Mouse (Mus musculus) lung, adult 18-20 months (tissue): ENCODE data around the gene Hist2h2ac.
A peak's percentile ranks its signal among the peaks of the same experiment; 100 is the strongest.
"Not testable (repeated sequence)": the region's sequence is repeated elsewhere in the genome, so short reads cannot be mapped to it uniquely, and the experiment has no call there.

ENCODE experiments used
- DNase-seq, 2 experiments: peaks; one replicate each; pipeline ENCODE4 v3.0.0; 2022; ENCODE audit warnings: mixed read lengths in 2 of 2

Hist2h2ac gene

GRCm38 (mm10) chr3:96226695-96227648 is 6.3 kb upstream of the Hist2h2ac start:
- peak in 1 of 2 experiments; percentile 41 for DNase-seq

GRCm38 (mm10) chr3:96225421-96225820 is 4.7 kb upstream of the Hist2h2ac start:
- DNase-seq, result no peak

- DNase-seq, result no peak
Observed at GRCm38 (mm10) chr3:96222774-96223173, 2.1 kb upstream of the Hist2h2ac start.

GRCm38 (mm10) chr3:96221640-96222038 is 959 bp upstream of the Hist2h2ac start:
- DNase-seq, result no peak

GRCm38 (mm10) chr3:96220131-96220764 is 432 bp downstream of the Hist2h2ac start:
- not testable (repeated sequence) for DNase-seq

GRCm38 (mm10) chr3:96219661-96220130 is 984 bp downstream of the Hist2h2ac start, which contains the start of the genes Bola1 and Hist2h2ab:
Gene Bola1 (minus strand): TSS chr3:96219709.
Gene Hist2h2ab (plus strand): TSS chr3:96219865.
- peak; percentile 73 to 76 for DNase-seq

- DNase-seq, result peak; percentile 37 to 49
Observed at GRCm38 (mm10) chr3:96219191-96219641, 1.5 kb downstream of the Hist2h2ac start.

GRCm38 (mm10) chr3:96209242-96209641 is 11.4 kb downstream of the Hist2h2ac start:
- DNase-seq, result no peak

- DNase-seq, result no peak
Observed at GRCm38 (mm10) chr3:96207819-96208218, 12.9 kb downstream of the Hist2h2ac start.

- no peak for DNase-seq
Observed at GRCm38 (mm10) chr3:96199731-96200130, 20.9 kb downstream of the Hist2h2ac start.

- not testable (repeated sequence) for DNase-seq
Observed at GRCm38 (mm10) chr3:96198601-96199251, 22.0 kb downstream of the Hist2h2ac start.

- peak in 1 of 2 experiments; percentile 44 for DNase-seq
Observed at GRCm38 (mm10) chr3:96198181-96198580, 22.5 kb downstream of the Hist2h2ac start.

- peak; percentile 92 to 93 for DNase-seq
Observed at GRCm38 (mm10) chr3:96197129-96197749, 23.4 kb downstream of the Hist2h2ac start.

GRCm38 (mm10) chr3:96196437-96197128 is 24.1 kb downstream of the Hist2h2ac start:
- DNase-seq, result no peak

GRCm38 (mm10) chr3:96195616-96196313 is 24.9 kb downstream of the Hist2h2ac start:
- no peak for DNase-seq

GRCm38 (mm10) chr3:96194966-96195365 is 25.7 kb downstream of the Hist2h2ac start:
- no peak for DNase-seq

GRCm38 (mm10) chr3:96192977-96193376 is 27.7 kb downstream of the Hist2h2ac start:
- DNase-seq, result no peak

- no peak for DNase-seq
Observed at GRCm38 (mm10) chr3:96182382-96182776, 38.3 kb downstream of the Hist2h2ac start.

- no peak for DNase-seq
Observed at GRCm38 (mm10) chr3:96181510-96182381, 38.9 kb downstream of the Hist2h2ac start.
